Mouse (Mus musculus) adrenal gland (tissue): ENCODE data around the gene Thnsl2.

Source experiments
- intact Hi-C: fragments of 180-260 bp; cut with DNase I; formaldehyde crosslinking; loops from one replicate; pipeline ENCODE4 v1.15.1; 2025
- long read RNA-seq, 2 experiments: library from polyadenylated mRNA; unstranded; transcript quantifications; one replicate each; pipeline ENCODE4 v2.0.0; 2020; ENCODE audit warnings: borderline replicate concordance in 1 of 2; ENCODE audit not compliant: insufficient replicate concordance in 1 of 2

Gene Thnsl2
- long read RNA-seq, experiment 1, partial matches to known transcripts = 0 of 6 reads
- long read RNA-seq, experiment 1, other reads (novel, unspliced or antisense) = 1 of 6 reads
- long read RNA-seq, experiment 2, partial matches to known transcripts = 2 of 8 reads
- long read RNA-seq, experiment 2, other reads (novel, unspliced or antisense) = 2 of 8 reads

DNA sequence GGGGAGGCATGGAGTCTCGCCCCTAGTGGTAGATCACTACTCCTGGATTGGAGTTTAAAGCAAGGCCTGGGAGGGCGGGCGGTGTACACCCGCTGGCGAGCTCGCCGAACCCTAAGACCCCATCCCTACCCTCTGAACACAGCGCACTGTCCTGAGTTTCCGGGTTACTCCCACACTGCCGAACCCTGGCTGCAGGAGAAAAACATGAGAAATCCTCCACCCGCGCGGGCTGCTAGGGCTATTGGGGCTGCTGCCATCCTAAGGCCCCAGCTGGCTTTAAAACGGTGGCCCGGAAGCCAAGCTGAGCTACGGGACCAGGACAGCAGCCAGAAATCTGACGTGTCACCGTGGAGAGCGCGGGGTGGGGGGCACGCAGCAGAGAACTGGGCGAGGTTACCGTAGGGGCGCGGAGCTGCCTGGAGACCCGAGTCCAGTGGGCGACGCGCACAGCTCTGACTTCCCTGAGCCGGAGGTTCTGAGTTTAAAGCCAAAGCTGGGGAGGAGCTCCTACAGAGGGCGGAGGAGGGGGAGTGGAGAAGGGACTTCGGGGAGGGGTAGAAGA is at the start of gene Thnsl2:
Thnsl2 (minus strand) TSS at position 546 of the 562 bp plus-strand sequence.
- intact Hi-C loops = loop anchor here (10.0 kb wide), 1 partner anchor 351 kb away; the partner anchor contains the start of gene Rnf103

DNA sequence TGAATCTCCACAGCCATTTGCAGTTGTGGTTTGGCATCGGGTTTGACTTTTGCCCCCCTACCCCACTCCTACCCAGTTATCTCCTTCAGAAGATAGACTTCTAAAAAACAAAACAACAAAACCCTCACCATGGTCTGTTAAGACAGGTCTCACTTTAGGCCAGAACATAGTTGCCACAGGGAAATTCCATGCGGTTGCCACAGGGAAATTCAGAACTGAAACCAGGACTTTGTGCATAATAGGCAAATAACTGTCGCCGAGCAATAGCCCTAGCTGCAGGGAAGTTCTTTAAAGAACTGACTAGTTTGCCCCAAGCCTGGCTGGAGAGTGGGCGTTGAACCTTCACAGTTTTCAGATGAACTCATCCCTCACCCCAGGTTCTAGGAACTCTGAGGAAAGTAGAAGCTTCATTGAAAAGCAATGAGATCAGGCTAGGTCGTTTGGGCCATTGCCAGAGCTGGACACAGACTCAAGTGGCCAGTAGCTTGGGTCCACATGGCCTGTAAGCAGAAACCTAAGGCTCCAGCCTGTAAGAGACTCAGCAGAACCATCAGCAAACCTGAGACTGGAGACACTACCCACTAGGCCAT is 49.0 kb upstream of the Thnsl2 start:
- intact Hi-C loops = no loop called here

DNA sequence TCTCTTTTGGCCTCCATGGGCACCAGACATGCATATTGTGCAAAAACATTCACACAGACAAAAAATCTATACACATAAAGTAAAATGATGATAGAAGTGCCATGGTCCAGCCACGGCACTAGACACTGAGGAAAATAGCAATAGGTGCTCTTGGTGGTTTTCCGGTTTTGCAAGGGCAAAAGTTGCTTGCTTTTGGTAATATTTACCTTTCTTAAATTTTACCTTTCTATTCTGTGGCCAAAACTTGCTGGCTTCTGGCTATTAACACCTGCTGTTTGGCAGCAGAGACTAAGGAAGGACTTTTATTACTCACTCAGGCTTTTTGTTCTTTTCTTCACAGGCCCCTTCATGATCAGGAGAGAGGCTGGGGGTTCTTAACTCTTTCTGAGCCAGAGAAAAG is 46.3 kb upstream of the Thnsl2 start:
- intact Hi-C loops = no loop called here

DNA sequence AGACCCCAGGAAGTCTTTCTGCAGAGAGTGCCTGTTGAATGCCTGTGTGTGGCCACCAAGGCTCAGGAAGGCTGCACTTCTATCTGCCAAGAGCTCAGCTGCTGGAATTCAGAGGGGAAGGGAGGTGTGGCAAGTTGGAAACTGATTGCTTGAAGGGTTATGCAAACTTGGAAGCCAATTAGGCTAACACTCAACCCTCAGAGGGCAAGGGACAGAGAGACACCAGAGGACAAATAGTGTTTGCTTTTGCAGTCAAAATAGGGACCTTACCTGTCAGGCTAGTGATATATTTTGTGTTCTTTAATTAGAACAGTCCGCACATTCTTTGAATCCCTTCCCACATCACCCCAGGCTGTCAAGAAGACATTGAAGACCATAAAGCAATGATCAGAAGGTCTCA is 45.3 kb upstream of the Thnsl2 start:
- intact Hi-C loops = no loop called here

DNA sequence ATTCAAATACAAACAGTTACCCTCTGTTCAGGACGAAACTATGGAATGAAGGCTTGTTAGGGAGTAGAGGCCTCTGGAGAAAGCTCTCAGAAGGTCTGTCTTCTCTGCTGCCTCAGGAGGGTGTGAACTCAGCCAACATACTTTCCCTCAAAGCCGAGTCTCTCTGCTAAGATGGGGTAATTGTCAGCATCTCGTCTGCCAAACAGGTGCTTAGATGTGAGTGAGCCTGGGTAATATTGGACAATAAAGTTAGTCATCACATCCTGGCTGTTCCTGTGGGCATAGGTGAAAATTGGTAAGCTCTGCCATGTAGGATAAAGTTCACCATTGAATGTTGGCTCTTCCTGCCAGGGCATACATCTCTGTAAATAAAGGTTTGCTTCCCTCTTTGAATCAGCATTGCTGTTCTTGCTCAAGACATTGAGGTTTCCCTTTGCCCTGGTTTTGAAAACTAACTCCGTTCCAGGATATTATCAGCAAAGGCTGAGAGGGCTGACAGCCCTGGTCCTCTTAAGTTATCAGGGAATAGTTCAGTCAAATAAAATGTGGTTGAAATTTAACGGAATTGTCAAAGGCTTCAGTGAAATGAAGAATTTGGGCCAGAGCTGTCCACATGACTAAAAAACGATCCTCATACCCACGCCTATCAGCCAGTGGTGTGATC is 40.8 kb upstream of the Thnsl2 start:
- intact Hi-C loops = no loop called here

DNA sequence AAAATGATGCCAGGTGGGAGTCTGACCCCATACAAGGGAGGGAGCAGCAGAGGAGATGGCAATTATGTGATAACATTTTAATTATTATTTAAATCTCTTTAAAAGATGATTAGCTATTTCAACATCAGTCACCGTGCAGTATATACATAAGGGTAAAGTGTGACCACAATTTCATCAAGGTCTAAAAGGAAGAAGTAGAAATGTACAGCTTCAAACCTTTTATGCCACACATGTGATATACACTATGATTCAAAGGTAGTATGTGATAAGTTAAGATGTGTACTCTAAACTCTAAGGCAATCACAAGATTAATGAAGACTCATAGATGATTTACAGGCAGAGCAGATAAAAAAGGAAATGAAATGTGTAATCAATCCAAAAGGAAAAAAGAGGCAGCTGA is 36.4 kb upstream of the Thnsl2 start:
- intact Hi-C loops = no loop called here

DNA sequence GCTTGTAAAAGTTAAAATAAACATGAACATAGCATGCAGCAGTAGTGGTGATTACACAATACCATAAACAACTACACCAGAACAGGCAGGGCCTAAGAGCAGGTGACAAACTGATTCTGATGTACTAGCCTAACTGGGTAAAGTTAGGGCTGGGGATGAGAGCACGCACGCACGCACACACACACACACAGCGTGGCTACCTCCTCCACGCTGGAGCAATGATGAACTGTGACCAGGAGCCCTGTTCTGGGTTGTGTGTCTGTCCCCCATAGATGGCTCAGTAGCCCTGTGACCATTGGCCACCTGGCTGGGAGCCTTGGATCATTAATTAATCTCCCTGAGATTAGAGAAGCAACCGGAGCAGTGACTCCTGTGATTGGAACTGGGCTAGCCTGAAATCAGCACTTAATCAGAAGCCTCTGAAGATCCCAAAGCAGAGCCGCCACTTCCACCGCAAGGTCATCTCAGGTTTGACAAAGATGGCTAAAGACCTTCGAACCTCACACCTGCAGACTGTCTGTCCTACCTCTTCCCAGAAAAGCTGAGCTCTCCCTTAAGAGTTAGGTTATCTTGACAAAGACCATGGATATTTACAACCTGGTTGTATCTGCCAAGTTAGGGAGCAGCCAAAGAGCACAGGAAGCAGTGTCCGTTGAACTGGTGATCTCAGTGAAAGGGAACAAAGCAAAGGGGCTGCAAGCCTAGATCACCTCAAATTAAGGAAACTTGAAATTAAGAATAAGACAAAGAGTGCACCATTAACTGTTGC is 28.8 kb upstream of the Thnsl2 start:
- intact Hi-C loops = no loop called here

DNA sequence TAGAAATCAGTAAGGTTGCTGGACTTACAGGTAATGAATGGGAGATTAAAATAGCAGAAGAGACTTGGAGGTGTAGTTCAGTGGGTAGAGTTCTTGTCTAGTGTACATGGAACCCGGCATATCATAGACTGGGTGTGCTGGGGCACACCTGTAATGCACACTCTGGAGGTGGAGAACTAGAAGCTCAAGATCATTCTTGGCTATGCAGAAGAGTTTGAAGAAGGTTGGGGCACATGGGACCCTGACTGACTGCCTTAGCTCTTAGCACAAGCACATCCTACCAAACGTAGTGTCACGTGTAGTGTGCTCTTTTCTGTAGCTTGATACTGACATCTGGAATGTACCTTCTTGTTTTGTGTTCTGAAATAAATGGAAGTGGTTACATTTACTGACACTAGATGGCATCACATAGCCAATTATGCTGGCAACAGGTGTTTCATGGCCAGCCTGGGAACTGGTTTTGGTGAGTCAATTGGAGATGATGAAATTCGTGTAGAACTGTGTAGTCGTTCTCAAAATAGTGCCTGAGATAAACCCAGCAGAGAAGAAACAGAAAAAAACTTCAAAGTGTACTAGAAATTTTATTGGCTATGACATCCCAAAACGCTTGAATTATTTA is 22.4 kb upstream of the Thnsl2 start:
- intact Hi-C loops = loop anchor here (5.0 kb wide), 2 partner anchors 236 to 636 kb away; no protein-coding TSS in a partner anchor

DNA sequence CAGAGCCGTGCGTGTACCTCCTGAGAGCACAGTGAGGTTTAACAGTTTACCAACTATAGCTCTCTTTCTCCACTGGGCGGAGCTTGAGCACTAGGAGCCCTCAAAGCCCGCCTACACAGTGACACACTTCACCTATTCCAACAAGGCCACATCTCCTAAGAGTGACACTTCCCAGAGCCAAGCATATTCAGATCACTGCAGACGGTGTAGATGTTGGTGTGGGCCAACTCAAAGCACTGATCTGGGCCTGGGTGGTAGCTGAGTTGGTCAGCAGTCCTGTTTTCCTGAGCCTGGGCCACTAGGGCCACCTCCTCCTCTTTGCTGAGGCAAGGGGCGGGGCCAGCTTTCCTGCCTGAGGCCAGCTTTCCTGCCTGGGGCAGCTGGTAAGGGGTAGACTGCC is 20.2 kb upstream of the Thnsl2 start:
- intact Hi-C loops = loop anchor here (5.0 kb wide), 1 partner anchor 108 kb away; the partner anchor contains the start of gene Krcc1

DNA sequence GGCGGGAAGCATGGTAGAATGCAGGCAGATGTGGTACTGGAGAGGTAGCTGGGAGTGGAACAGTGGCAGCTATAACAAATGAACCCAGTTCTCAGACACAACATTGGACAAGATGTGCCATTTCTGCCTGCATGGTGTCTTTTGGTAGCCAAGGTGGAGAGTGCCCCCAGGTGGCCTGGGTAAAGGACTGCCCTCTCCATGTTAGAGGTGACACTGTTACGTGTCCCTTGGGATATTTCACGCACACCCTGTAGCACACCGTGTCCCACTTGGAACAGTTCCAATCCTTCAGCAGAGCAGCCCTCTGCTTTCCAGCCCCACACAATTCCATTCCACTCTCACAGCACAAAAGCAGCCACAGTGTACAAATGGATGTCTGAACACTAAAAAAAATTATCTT is 18.0 kb upstream of the Thnsl2 start:
- intact Hi-C loops = loop anchor here (5.0 kb wide), 1 partner anchor 110 kb away; the partner anchor contains the start of gene Krcc1

DNA sequence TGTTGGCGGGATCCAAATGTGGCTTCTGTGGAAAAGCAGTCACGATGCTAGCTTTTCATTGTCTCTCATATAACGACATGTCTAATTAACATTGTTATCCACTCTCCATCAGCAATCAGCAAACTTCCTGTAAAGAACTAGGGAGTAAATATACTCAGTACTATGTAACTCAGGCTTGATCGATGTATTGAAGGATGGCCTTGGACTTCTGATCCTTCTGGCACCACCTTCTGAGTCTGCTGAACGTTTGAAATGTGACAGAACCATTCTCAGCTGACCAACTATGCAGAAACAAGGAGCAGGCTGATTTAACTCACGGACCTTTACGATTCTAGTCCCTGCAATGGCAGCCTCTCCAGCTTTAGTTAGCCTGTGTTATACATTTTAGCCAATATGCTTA is 17.1 kb upstream of the Thnsl2 start:
- intact Hi-C loops = loop anchor here (5.0 kb wide), 1 partner anchor 111 kb away; the partner anchor contains the start of gene Krcc1

DNA sequence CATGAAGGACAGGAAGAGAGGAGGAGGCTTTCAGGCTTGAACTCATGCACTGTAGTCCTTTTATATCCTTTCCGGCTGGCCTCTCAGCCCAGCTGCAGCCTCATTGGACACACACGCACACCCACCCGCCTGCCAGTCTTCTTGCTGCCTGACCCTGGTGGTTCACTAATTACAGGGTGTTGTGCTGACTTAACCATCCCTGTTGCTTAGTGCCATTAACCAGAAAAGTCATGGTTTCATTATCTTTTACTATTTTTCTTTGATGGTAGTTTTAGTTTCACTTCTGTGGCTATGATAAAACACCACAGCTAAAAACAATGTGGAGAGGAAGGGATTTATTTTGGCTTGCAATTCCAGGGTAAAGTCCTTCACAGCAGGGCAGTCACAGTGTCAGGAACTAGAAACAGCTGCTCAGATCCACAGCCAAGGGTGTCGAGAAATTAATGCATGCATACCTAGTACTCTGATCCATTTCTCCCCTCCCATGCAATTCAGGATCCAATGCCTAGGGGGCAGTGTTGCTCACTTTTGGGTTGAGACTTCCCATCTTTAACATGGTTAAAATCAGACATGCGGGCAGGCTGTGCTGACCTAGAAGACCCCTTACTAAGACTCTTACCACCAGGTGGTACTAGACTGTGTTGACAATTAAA is 12.6 kb upstream of the Thnsl2 start:
- intact Hi-C loops = no loop called here

DNA sequence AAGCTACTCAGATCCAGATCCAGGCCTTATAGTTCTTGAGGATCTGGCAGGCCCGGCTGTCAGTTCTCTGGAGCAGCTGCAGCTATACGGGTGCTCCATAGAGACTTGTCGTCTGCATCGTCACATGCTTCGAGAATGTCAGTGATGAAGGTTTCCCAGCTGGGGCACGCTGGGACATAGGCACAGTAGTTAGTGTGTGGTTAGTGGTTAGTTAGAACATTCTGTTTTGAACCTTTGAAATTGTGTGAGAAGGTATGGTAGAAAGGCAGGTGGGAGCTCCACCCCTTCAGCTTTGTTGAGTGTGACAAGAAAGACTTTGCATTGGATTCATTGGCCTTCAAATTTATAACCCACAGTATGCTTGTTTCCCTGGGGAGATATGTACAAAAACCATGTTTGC is 10.6 kb upstream of the Thnsl2 start:
- intact Hi-C loops = no loop called here

DNA sequence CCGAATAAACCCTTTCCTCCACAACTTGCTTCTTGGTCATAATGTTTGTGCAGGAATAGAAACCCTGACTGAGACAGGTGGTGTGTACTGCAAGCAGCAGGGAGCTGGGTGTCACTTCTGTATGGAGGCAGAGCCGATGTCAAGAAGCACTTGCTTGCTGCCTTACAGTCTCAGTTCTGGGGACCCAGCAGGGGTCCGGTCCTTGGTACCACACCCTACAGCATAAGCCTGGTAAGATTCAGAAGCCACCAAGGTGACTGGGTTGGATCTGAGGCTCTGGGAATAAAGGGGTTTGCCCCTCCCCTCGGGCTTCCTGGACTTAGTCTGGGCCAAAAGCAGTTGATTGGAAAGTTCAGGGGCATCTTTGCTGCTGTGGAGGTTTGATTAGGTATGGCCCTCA is 9.2 kb upstream of the Thnsl2 start:
- intact Hi-C loops = no loop called here

DNA sequence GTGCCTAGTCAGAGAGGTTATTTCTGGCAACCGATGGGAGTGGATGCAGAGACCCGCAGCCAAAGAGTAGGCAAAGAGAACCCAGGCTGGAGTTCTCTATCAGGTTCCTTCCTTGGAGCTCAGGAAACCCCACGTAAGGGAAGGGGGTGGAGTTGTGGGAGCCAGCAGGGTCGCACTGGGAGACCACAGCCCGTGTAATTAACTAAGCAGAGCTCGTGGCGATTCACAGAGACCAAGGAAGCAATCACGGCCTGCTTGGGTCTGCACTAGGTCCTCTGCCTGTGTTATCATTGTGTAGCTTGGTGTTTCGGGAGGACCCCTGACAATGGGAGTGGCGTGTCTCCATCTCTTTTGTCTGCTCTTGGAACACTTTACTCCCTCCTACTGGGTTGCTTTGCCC is 6.9 kb upstream of the Thnsl2 start:
- intact Hi-C loops = no loop called here

DNA sequence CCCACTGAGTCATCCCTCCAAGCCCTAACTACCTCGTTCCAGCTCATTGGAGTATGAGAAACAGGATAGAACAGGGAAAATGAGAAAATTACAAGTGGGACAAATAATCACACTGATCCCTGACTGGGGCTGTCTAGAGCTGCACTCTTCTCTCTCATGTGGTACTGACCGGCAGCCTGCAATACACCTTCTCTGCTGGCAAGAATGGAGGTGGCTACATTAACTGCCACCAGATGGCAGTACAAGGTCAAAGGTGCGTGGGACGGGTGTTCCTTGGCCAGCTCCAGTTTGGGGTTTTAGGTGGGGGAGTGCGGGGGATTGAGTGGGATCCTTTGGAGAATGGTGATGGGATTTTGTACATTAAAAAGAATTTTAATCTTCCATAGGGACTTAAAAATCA is 5.3 kb upstream of the Thnsl2 start:
- intact Hi-C loops = loop anchor here (10.0 kb wide), 1 partner anchor 345 kb away; the partner anchor contains the start of gene Rnf103

DNA sequence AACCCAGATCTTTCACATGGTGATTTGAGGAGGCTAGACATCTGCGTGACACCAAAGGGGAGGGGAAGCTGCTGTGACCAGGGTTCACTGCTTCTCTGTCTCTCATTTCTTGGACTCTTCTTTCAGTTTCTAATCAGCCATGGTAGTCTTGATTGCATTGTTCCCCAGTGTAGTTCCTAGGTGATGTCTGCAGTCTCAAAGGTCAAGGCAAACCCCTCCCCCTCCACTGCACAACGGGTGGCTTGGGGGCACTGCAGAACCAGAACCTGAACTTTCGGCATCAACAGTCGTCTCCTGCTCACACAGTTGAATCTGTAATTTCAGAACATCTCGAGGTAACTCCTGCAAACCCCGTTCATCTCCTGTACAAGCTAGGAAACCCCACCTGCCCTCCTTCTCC is 4.1 kb upstream of the Thnsl2 start:
- intact Hi-C loops = loop anchor here (10.0 kb wide), 1 partner anchor 346 kb away; the partner anchor contains the start of gene Rnf103

DNA sequence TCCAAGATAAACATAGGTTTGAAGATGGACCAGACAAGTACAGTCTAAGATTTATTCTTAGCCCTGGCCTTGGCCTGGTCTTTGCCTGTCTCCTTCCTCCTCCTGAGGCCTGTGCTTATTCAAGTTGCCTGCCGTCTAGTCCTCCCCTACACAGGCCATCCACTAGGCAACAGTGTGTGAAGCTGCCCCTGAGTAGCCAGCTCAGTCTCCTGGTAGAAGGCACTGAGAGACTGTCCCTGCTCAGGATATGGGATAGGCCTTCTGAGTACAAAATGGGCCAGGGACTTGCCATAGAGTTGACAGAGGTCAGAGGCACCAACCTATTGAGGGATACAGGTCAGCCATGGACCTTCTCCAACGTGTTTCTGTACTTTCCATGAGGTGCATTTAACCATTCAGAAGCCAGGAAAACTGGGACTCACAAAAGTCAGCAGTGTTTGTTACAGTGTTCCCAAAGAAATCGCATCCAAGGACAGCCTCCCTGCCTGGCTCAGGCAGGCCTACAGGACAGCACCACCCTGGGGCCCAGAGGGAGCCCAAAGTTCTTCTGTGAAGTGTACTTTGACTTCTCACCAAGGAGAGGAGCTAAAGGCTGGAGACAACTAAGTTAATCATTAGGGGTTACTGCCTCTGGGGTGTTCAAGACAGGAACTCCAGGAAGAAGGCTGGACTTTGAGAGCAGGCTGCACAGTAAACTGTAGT is 1.2 kb upstream of the Thnsl2 start:
- intact Hi-C loops = loop anchor here (10.0 kb wide), 1 partner anchor 349 kb away; the partner anchor contains the start of gene Rnf103

DNA sequence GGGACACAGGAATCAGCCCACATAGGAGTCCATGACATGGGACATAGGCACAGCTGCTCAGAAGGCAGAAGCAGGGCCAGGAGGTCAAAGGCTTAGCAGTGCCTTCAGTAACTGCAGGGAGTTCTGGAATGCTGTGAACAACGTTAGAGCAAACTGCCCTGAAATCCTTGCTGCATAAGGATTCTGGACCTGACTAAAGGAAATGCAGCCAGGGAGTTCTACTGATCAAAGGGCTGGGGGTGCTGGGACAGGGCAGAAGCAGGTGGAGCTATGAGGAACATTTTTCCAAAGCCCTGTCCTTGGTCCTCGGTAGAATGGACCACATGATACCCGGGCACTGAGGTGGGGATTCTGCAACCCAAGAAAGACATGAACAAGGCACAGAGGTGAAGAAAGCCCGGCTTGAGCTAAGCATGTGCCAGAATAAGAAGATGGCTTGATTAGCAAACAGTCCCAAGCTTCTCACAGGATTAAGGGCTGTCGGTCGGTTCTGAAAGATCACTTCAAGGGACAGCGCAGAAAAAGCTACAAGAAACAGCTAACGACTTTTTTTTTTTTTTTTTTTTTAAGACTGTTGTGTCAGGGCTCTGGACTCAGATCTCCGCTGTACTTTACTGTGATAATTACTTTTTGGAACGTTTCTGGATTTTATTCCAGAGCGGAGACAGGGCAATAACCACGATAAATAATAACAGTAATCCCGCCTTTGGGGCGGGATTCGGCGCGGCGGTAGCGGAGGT is 915 bp downstream of the Thnsl2 start:
- intact Hi-C loops = loop anchor here (10.0 kb wide), 1 partner anchor 351 kb away; the partner anchor contains the start of gene Rnf103
